Mouse (Mus musculus) gastrocnemius, postnatal 4 days (tissue): ENCODE data around the gene Hoxd1. TPM values are rescaled to one million over a fixed set of nuclear protein-coding genes. Genes with fewer than 3 reads are reported as not detected.

Experiments
- microRNA-seq: library from miRNA; unstranded; fragments of <30 nt; microRNA quantifications from one replicate; pipeline ENCODE4 v1.2.0, GENCODE M21; 2021
- total RNA-seq, 2 experiments: library from RNA; stranded (reverse); gene quantifications; 2 replicates each; pipeline ENCODE4 v1.2.3; 2021

Gene Hoxd1
- total RNA-seq, 2 experiments from 2014 or later = 0.20 TPM; not detected in 1

Small RNA genes within 50 kb of the gene (microRNA-seq; reads per million reads assigned to microRNA genes)
- 7,736 reads per million, percentile 93 among the genes with 10 or more reads in this experiment for gene Mir10b

Other genes starting within 250 kb of the Hoxd1 start
- gene Lnpk, start 183.5 kb upstream of the Hoxd1 start, total RNA-seq = 10 to 100 TPM; 50.7 to 58.1 TPM
- gene Evx2, start 103.4 kb upstream of the Hoxd1 start, total RNA-seq = under 1 TPM in 1 of 2 experiments, not detected in 1; 0.05 TPM
- not detected for gene Hoxd13, start 94.7 kb upstream of the Hoxd1 start, total RNA-seq
- not detected for gene Hoxd12, start 88.0 kb upstream of the Hoxd1 start, total RNA-seq
- 1 to 10 TPM; 1.1 to 1.5 TPM for gene Hoxd11, start 83.4 kb upstream of the Hoxd1 start, total RNA-seq
- gene Hoxd10, start 71.1 kb upstream of the Hoxd1 start, total RNA-seq = 1 to 10 TPM; 3.0 to 4.9 TPM
- gene Hoxd9, start 65.3 kb upstream of the Hoxd1 start, total RNA-seq = 10 to 100 TPM in 1 of 2 experiments, 1 to 10 TPM in 1; 9.8 to 12.3 TPM
- gene Hoxd8, start 58.4 kb upstream of the Hoxd1 start, total RNA-seq = 10 to 100 TPM; 35.9 to 41.6 TPM
- under 1 TPM in 1 of 2 experiments, not detected in 1; 0.12 TPM for gene Hoxd3, start 51.1 kb upstream of the Hoxd1 start, total RNA-seq
- 1 to 10 TPM; 4.1 to 6.1 TPM for gene Hoxd4, start 51.1 kb upstream of the Hoxd1 start, total RNA-seq
- gene Gm28230, start 36.3 kb upstream of the Hoxd1 start, total RNA-seq = under 1 TPM; 0.47 to 0.74 TPM
- 10 to 100 TPM; 55.1 to 63.0 TPM for gene Mtx2, start 62.8 kb downstream of the Hoxd1 start, total RNA-seq